Mouse (Mus musculus): Measurements from ENCODE around the gene Alg9.

DNA sequence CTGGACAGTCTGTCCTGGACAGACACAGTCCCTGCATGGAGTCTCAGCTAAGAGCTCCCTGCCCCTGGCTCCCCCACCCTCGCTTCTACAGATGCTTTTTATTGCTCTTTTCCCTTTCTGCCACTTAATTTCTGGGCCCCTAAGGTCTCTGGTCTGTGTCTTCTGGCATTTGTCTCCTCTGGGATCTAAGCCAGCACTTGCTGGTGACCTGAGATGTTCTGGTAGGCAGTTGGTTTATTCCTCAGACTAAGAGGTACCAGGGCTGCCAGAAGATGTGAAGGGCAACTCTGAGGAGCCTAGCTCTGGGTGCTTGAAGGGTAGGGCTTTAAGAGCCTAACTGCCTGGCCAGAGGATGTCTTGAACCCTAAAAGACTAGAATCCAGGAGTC, 110.8 kb downstream of the Alg9 start:
- no peak for TF ChIP-seq CTCF (IDR thresholded peaks at IDR 0.05; ENCODE audit: extremely low read depth, insufficient read length, insufficient replicate concordance, low read depth, low read length)
- TF ChIP-seq POLR2A (IDR thresholded peaks at IDR 0.05; ENCODE audit: low read depth, low read length) = no peak
